Mouse (Mus musculus): Measurements from ENCODE around the gene Ntn4. TPM values are rescaled to one million over a fixed set of nuclear protein-coding genes. Genes with fewer than 3 reads are reported as not detected.
A peak's percentile ranks its signal among the peaks of the same experiment; 100 is the strongest.

The Ntn4 gene
- total and polyA plus RNA-seq, 3 experiments = 0.16 to 41.5 TPM; not detected in 1

GRCm38 (mm10) chr10:93753711-93754391, 113.4 kb downstream of the Ntn4 start:
- TF ChIP-seq CTCF (IDR thresholded peaks at IDR 0.05; ENCODE audit: low read depth, low read length) = no peak
- TF ChIP-seq GATA2 (IDR thresholded peaks at IDR 0.05; ENCODE audit: borderline replicate concordance, low read depth, low read length) = no peak
- TF ChIP-seq TAL1 (conservative IDR thresholded peaks at IDR 0.05; ENCODE audit: low read depth, low read length) = no peak
- TF ChIP-seq GATA1 (IDR thresholded peaks at IDR 0.05; ENCODE audit: borderline replicate concordance, low read length) = no peak
- TF ChIP-seq POLR2AphosphoS5 (IDR thresholded peaks at IDR 0.05; ENCODE audit: insufficient replicate concordance, low read depth, low read length) = no peak
- Histone ChIP-seq H3K4me3 (ENCODE audit: low read depth, low read length) (no peak overlapping the region), H3K9me3 (replicated peaks) (no peaks in the 10 kb centered on the region), H3K4me1 (ENCODE audit: insufficient read depth, low read depth, low read length) (no peaks in the 10 kb centered on the region), H3K36me3 (replicated peaks) (no peaks in the 10 kb centered on the region), H3K27me3 (ENCODE audit: insufficient read depth, low read length) (peaks cover 9% of the 10 kb centered on the region; the same call in 1 of the 2 replicates)
- DNase-seq (ENCODE audit: low spot score) = no peak
- ATAC-seq (ENCODE audit: extremely low read depth, insufficient number of reproducible peaks, low FRiP score, poor library complexity, severe bottlenecking) = no peak

GRCm38 (mm10) chr10:93756211-93756610, 115.7 kb downstream of the Ntn4 start:
- H3K27me3 ChIP-seq (ENCODE audit: insufficient read depth, low read length) = peaks cover 9% of the 10 kb centered on the region; the same call in 1 of the 2 replicates
- TF ChIP-seq TAL1 (conservative IDR thresholded peaks at IDR 0.05; ENCODE audit: low read depth, low read length) (no peak), GATA1 (IDR thresholded peaks at IDR 0.05; ENCODE audit: borderline replicate concordance, low read length) (no peak), CTCF (IDR thresholded peaks at IDR 0.05; ENCODE audit: low read depth, low read length) (no peak), GATA2 (IDR thresholded peaks at IDR 0.05; ENCODE audit: borderline replicate concordance, low read depth, low read length) (no peak), POLR2AphosphoS5 (IDR thresholded peaks at IDR 0.05; ENCODE audit: insufficient replicate concordance, low read depth, low read length) (no peak)
- H3K36me3 ChIP-seq (replicated peaks) = no peaks in the 10 kb centered on the region
- no peaks in the 10 kb centered on the region for H3K4me1 ChIP-seq (ENCODE audit: insufficient read depth, low read depth, low read length)
- ATAC-seq (ENCODE audit: extremely low read depth, insufficient number of reproducible peaks, low FRiP score, poor library complexity, severe bottlenecking) (no peak), DNase-seq (ENCODE audit: low spot score) (no peak)
- no peak overlapping the region for H3K4me3 ChIP-seq (ENCODE audit: low read depth, low read length)
- no peaks in the 10 kb centered on the region for H3K9me3 ChIP-seq (replicated peaks)

- no peak overlapping the region for H3K4me3 ChIP-seq (ENCODE audit: low read depth, low read length)
- no peaks in the 10 kb centered on the region for H3K36me3 ChIP-seq (replicated peaks)
- no peaks in the 10 kb centered on the region for H3K4me1 ChIP-seq (ENCODE audit: insufficient read depth, low read depth, low read length)
- ATAC-seq (ENCODE audit: extremely low read depth, insufficient number of reproducible peaks, low FRiP score, poor library complexity, severe bottlenecking) = no peak
- no peak for DNase-seq (ENCODE audit: low spot score)
- H3K9me3 ChIP-seq (replicated peaks) = no peaks in the 10 kb centered on the region
- H3K27me3 ChIP-seq (ENCODE audit: insufficient read depth, low read length) = peaks cover 7% of the 10 kb centered on the region; the same call in 1 of the 2 replicates
- TF ChIP-seq TAL1 (conservative IDR thresholded peaks at IDR 0.05; ENCODE audit: low read depth, low read length) (no peak), CTCF (IDR thresholded peaks at IDR 0.05; ENCODE audit: low read depth, low read length) (no peak), GATA2 (IDR thresholded peaks at IDR 0.05; ENCODE audit: borderline replicate concordance, low read depth, low read length) (no peak), POLR2AphosphoS5 (IDR thresholded peaks at IDR 0.05; ENCODE audit: insufficient replicate concordance, low read depth, low read length) (no peak), GATA1 (IDR thresholded peaks at IDR 0.05; ENCODE audit: borderline replicate concordance, low read length) (no peak)
Measured at GRCm38 (mm10) chr10:93759644-93760043, 119.2 kb downstream of the Ntn4 start.

GRCm38 (mm10) chr10:93760429-93760828, 119.9 kb downstream of the Ntn4 start:
- Histone ChIP-seq H3K4me1 (ENCODE audit: insufficient read depth, low read depth, low read length) (no peaks in the 10 kb centered on the region), H3K4me3 (ENCODE audit: low read depth, low read length) (no peak overlapping the region), H3K27me3 (ENCODE audit: insufficient read depth, low read length) (peaks cover 7% of the 10 kb centered on the region; the same call in 1 of the 2 replicates), H3K36me3 (replicated peaks) (no peaks in the 10 kb centered on the region), H3K9me3 (replicated peaks) (no peaks in the 10 kb centered on the region)
- ATAC-seq (ENCODE audit: extremely low read depth, insufficient number of reproducible peaks, low FRiP score, poor library complexity, severe bottlenecking) (no peak), DNase-seq (ENCODE audit: low spot score) (no peak)
- no peak for TF ChIP-seq GATA2 (IDR thresholded peaks at IDR 0.05; ENCODE audit: borderline replicate concordance, low read depth, low read length)
- no peak for TF ChIP-seq CTCF (IDR thresholded peaks at IDR 0.05; ENCODE audit: low read depth, low read length)
- TF ChIP-seq GATA1 (IDR thresholded peaks at IDR 0.05; ENCODE audit: borderline replicate concordance, low read length) = no peak
- no peak for TF ChIP-seq TAL1 (conservative IDR thresholded peaks at IDR 0.05; ENCODE audit: low read depth, low read length)
- TF ChIP-seq POLR2AphosphoS5 (IDR thresholded peaks at IDR 0.05; ENCODE audit: insufficient replicate concordance, low read depth, low read length) = no peak

GRCm38 (mm10) chr10:93763074-93763473, 122.6 kb downstream of the Ntn4 start:
- no peaks in the 10 kb centered on the region for H3K27me3 ChIP-seq (ENCODE audit: insufficient read depth, low read length)
- no peaks in the 10 kb centered on the region for H3K9me3 ChIP-seq (replicated peaks)
- peak; percentile 5 for DNase-seq (ENCODE audit: low spot score)
- no peaks in the 10 kb centered on the region for H3K36me3 ChIP-seq (replicated peaks)
- no peaks in the 10 kb centered on the region for H3K4me1 ChIP-seq (ENCODE audit: insufficient read depth, low read depth, low read length)
- no peak overlapping the region for H3K4me3 ChIP-seq (ENCODE audit: low read depth, low read length)
- no peak for ATAC-seq (ENCODE audit: extremely low read depth, insufficient number of reproducible peaks, low FRiP score, poor library complexity, severe bottlenecking)
- TF ChIP-seq TAL1 (conservative IDR thresholded peaks at IDR 0.05; ENCODE audit: low read depth, low read length) (no peak), CTCF (IDR thresholded peaks at IDR 0.05; ENCODE audit: low read depth, low read length) (peak; percentile 72)

- TF ChIP-seq GATA1 (IDR thresholded peaks at IDR 0.05; ENCODE audit: borderline replicate concordance, low read length) (no peak), GATA2 (IDR thresholded peaks at IDR 0.05; ENCODE audit: borderline replicate concordance, low read depth, low read length) (no peak), POLR2AphosphoS5 (IDR thresholded peaks at IDR 0.05; ENCODE audit: insufficient replicate concordance, low read depth, low read length) (no peak), TAL1 (conservative IDR thresholded peaks at IDR 0.05; ENCODE audit: low read depth, low read length) (no peak), CTCF (IDR thresholded peaks at IDR 0.05; ENCODE audit: low read depth, low read length) (no peak)
- no peaks in the 10 kb centered on the region for H3K4me1 ChIP-seq (ENCODE audit: insufficient read depth, low read depth, low read length)
- peaks cover 6% of the 10 kb centered on the region; the same call in 1 of the 2 replicates for H3K27me3 ChIP-seq (ENCODE audit: insufficient read depth, low read length)
- H3K36me3 ChIP-seq (replicated peaks) = no peaks in the 10 kb centered on the region
- no peak for ATAC-seq (ENCODE audit: extremely low read depth, insufficient number of reproducible peaks, low FRiP score, poor library complexity, severe bottlenecking)
- H3K4me3 ChIP-seq (ENCODE audit: low read depth, low read length) = no peak overlapping the region
- no peaks in the 10 kb centered on the region for H3K9me3 ChIP-seq (replicated peaks)
- no peak for DNase-seq (ENCODE audit: low spot score)
Measured at GRCm38 (mm10) chr10:93766221-93766620, 125.7 kb downstream of the Ntn4 start.
